Mouse (Mus musculus) hindbrain, embryonic 15.5 days (tissue): ENCODE results near the gene Klhl9. TPM values are rescaled to one million over a fixed set of nuclear protein-coding genes. Genes with fewer than 3 reads are reported as not detected.
A peak's percentile ranks its signal among the peaks of the same experiment; 100 is the strongest.
"Not testable (repeated sequence)": the region's sequence is repeated elsewhere in the genome, so short reads cannot be mapped to it uniquely, and the experiment has no call there.

ENCODE experiments used
- ATAC-seq: fragments of 200-750 bp; cut with Nextera tagmentation; 2 replicates; pipeline ENCODE4 v1.8.0; 2017; ENCODE audit warnings: low read depth, moderate number of reproducible peaks, moderate TSS enrichment; ENCODE audit not compliant: low FRiP score
- H3K27ac ChIP-seq: fragments of 300-500 bp; sonication (generic); replicated peaks from 2 replicates; pipeline ENCODE4 v1.5.1; 2015; ENCODE audit warnings: mild to moderate bottlenecking, inconsistent platforms
- H3K27me3 ChIP-seq: fragments of 300-500 bp; sonication (generic); 2 replicates; pipeline ENCODE4 v1.6.1; 2015; ENCODE audit warnings: control low read depth, inconsistent platforms
- H3K36me3 ChIP-seq: fragments of 300-500 bp; sonication (generic); 2 replicates; pipeline ENCODE4 v1.6.1; 2015; ENCODE audit warnings: control low read depth, inconsistent platforms
- H3K4me1 ChIP-seq: fragments of 300-500 bp; sonication (generic); replicated peaks from 2 replicates; pipeline ENCODE4 v1.6.1; 2015; ENCODE audit warnings: control low read depth, inconsistent platforms
- H3K4me2 ChIP-seq: fragments of 300-500 bp; sonication (generic); 2 replicates; pipeline ENCODE4 v1.6.1; 2015; ENCODE audit warnings: moderate library complexity, mild to moderate bottlenecking, inconsistent platforms
- H3K4me3 ChIP-seq: fragments of 300-500 bp; sonication (generic); 2 replicates; pipeline ENCODE4 v1.5.1; 2015; ENCODE audit warnings: mild to moderate bottlenecking, inconsistent platforms
- H3K9ac ChIP-seq: fragments of 300-500 bp; sonication (generic); 2 replicates; pipeline ENCODE4 v1.6.1; 2015; ENCODE audit warnings: inconsistent platforms
- H3K9me3 ChIP-seq: fragments of 300-500 bp; sonication (generic); 2 replicates; pipeline ENCODE4 v1.6.1; 2016; ENCODE audit warnings: control low read depth, inconsistent platforms
- WGBS: fragments of 180-500 bp; shearing (Covaris S2); methylation state at CpG from one replicate; pipeline ENCODE4 v1.1.7; 2015; 5-methylcytosine and 5-hydroxymethylcytosine counted together
- polyA plus RNA-seq: library from polyadenylated mRNA; unstranded; fragments of >200 nt; fragmentation: Nextera tagmentation; extraction: Ambion mirVana; gene quantifications from 2 replicates; pipeline ENCODE4 v1.2.1, GENCODE M21; 2015

Klhl9 gene
- polyA plus RNA-seq = 100 and 103 TPM in 2 replicates

- peaks cover 7% of the 10 kb centered on the region; the same call in 1 of the 2 replicates for H3K36me3 ChIP-seq
- H3K27ac ChIP-seq = peak within 1 kb of the TSS; percentile 96
- ATAC-seq = peak; percentile 98
- peak within 1 kb of the TSS; percentile 96 for H3K9ac ChIP-seq
- peak within 1 kb of the TSS; percentile 77 for H3K4me2 ChIP-seq
- under 1% methylated on average over 82 of the region's 82 CpGs for WGBS
- H3K4me3 ChIP-seq = peak within 1 kb of the TSS; percentile 80
- H3K4me1 ChIP-seq = peaks cover 34% of the 10 kb centered on the region
- H3K9me3 ChIP-seq = no peaks in the 10 kb centered on the region
- H3K27me3 ChIP-seq = no peaks in the 10 kb centered on the region
Measured at GRCm38 (mm10) chr4:88721791-88722721, at the start of gene Klhl9, which contains the start of gene Gm26566. Gene Klhl9 (minus strand): TSS chr4:88722465. Gene Gm26566 (plus strand): TSS chr4:88721805.

- not testable (repeated sequence) for H3K9me3 ChIP-seq, ATAC-seq, H3K9ac ChIP-seq, H3K27ac ChIP-seq, H3K27me3 ChIP-seq, H3K36me3 ChIP-seq, H3K4me1 ChIP-seq
- 4% methylated on average over 27 of the region's 42 CpGs for WGBS
- Histone ChIP-seq H3K4me3 (peak overlapping the region; percentile 36), H3K4me2 (peak overlapping the region; percentile 64)
Measured at GRCm38 (mm10) chr4:88763384-88764018, 41.2 kb upstream of the Klhl9 start.

GRCm38 (mm10) chr4:88762341-88762740 lies 40.1 kb upstream of the Klhl9 start:
- H3K27ac ChIP-seq, H3K4me3 ChIP-seq, H3K36me3 ChIP-seq, H3K4me1 ChIP-seq, H3K27me3 ChIP-seq, H3K4me2 ChIP-seq, H3K9ac ChIP-seq, ATAC-seq, H3K9me3 ChIP-seq: not testable (repeated sequence)
- WGBS = 66% methylated on average over 9 of the region's 9 CpGs

GRCm38 (mm10) chr4:88761776-88762175 lies 39.5 kb upstream of the Klhl9 start:
- not testable (repeated sequence) for H3K4me3 ChIP-seq, ATAC-seq, H3K9ac ChIP-seq, H3K36me3 ChIP-seq, H3K4me2 ChIP-seq, H3K9me3 ChIP-seq, H3K27me3 ChIP-seq, H3K4me1 ChIP-seq, H3K27ac ChIP-seq
- WGBS = 71% methylated on average over 6 of the region's 8 CpGs

GRCm38 (mm10) chr4:88760431-88760830 lies 38.2 kb upstream of the Klhl9 start:
- H3K9me3 ChIP-seq, H3K36me3 ChIP-seq, ATAC-seq, H3K4me1 ChIP-seq, H3K27me3 ChIP-seq, H3K27ac ChIP-seq, H3K9ac ChIP-seq: not testable (repeated sequence)
- Histone ChIP-seq H3K4me2 (peak overlapping the region; percentile 65), H3K4me3 (peak overlapping the region; percentile 34)
- under 1% methylated on average over 24 of the region's 28 CpGs for WGBS

DNA sequence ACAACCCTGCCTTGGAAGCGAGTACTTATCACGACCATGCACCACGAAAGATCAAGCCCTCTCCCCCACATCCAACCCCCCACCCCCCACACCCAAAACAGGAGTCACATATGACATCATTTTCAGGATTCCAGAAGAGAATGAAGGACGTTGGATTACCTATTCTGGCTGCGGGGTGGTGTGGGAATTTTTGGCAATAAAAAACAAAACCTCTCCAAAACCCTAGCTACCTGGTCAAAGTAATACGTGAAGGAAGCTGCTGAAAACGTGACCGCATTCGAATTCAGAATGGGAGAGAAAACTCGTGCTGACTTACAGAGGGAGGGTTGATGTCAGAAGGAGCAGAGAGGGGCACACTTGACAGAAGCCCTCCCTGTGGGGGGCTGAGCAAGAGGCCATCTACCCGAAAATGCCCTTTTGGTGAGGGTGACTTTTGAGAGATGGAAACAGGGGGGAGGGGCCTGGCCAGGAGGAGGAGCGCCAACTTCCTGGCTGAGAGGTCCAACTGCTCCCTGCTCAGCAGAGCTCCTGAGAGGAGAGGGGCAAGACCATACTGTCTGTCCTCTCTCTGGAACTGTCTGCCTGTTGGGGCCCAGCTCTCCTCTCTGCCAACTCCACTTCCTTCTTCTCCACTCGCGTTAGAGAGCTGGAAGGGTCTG lies 37.5 kb upstream of the Klhl9 start, which contains the start of gene Gm13283:
Gm13283 (plus strand) TSS at position 510 of the 659 bp plus-strand sequence.
- H3K9ac ChIP-seq, H3K27ac ChIP-seq, H3K9me3 ChIP-seq, H3K4me1 ChIP-seq, H3K27me3 ChIP-seq, ATAC-seq, H3K36me3 ChIP-seq: not testable (repeated sequence)
- Histone ChIP-seq H3K4me2 (peak within 1 kb of the TSS; percentile 65), H3K4me3 (peak within 1 kb of the TSS; percentile 34)
- WGBS = 21% methylated on average over 9 of the region's 14 CpGs

GRCm38 (mm10) chr4:88758751-88759150 lies 36.5 kb upstream of the Klhl9 start:
- H3K4me2 ChIP-seq, H3K27me3 ChIP-seq, H3K27ac ChIP-seq, H3K4me3 ChIP-seq, H3K9me3 ChIP-seq, ATAC-seq, H3K36me3 ChIP-seq, H3K9ac ChIP-seq, H3K4me1 ChIP-seq: not testable (repeated sequence)
- WGBS = 90% methylated on average over 9 of the region's 9 CpGs

DNA sequence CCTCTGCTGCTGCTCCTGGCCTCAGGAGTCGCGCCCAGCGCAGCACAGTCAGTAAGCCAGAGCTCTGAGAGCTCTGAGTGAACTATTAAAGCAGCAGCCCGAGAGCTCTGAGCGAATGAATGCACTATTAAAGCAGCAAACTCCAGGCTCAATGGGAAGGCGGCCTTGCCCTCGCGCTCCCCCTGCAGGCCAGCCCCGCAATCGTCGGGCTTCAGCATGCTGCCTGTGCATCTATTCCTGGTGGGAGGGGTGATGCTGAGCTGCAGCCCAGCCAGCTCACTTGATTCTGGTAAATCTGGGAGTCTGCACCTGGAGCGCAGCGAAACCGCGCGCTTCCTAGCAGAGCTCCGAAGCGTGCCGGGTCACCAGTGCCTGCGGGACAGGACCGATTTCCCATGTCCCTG lies 35.4 kb upstream of the Klhl9 start:
- Histone ChIP-seq H3K4me3 (peak overlapping the region; percentile 49), H3K9ac (peak overlapping the region; percentile 49), H3K27ac (peak overlapping the region; percentile 82), H3K4me2 (peak overlapping the region; percentile 90)
- 0% methylated on average over 19 of the region's 21 CpGs for WGBS
- not testable (repeated sequence) for H3K9me3 ChIP-seq, H3K27me3 ChIP-seq, H3K4me1 ChIP-seq, H3K36me3 ChIP-seq
- ATAC-seq = peak; percentile 100

GRCm38 (mm10) chr4:88756581-88757513 lies 34.6 kb upstream of the Klhl9 start:
- WGBS = 13% methylated on average over 29 of the region's 31 CpGs
- H3K36me3 ChIP-seq, ATAC-seq, H3K9me3 ChIP-seq, H3K27me3 ChIP-seq, H3K4me1 ChIP-seq: not testable (repeated sequence)
- Histone ChIP-seq H3K4me2 (peak overlapping the region; percentile 90), H3K4me3 (peak overlapping the region; percentile 49), H3K9ac (peak overlapping the region; percentile 49), H3K27ac (peak overlapping the region; percentile 82)

- H3K9me3 ChIP-seq, H3K4me2 ChIP-seq, H3K9ac ChIP-seq, ATAC-seq, H3K27me3 ChIP-seq, H3K4me3 ChIP-seq, H3K27ac ChIP-seq, H3K4me1 ChIP-seq, H3K36me3 ChIP-seq: not testable (repeated sequence)
- WGBS = 83% methylated on average over 15 of the region's 15 CpGs
Measured at GRCm38 (mm10) chr4:88754818-88755340, 32.6 kb upstream of the Klhl9 start, which contains the start of gene Gm13271. Gene Gm13271 (plus strand): TSS chr4:88754868.

GRCm38 (mm10) chr4:88749926-88750325 lies 27.7 kb upstream of the Klhl9 start:
- Histone ChIP-seq H3K9ac (no peak overlapping the region), H3K4me1 (no peaks in the 10 kb centered on the region), H3K27ac (no peak overlapping the region), H3K36me3 (no peaks in the 10 kb centered on the region), H3K4me2 (no peak overlapping the region), H3K9me3 (no peaks in the 10 kb centered on the region), H3K27me3 (no peaks in the 10 kb centered on the region), H3K4me3 (no peak overlapping the region)
- ATAC-seq = no peak
- WGBS = 60% methylated on average over 6 of the region's 6 CpGs
